Mouse (Mus musculus) adipocyte (in vitro differentiated cells): ENCODE data around the gene Gng7.
"Not testable (repeated sequence)": the region's sequence is repeated elsewhere in the genome, so short reads cannot be mapped to it uniquely, and the experiment has no call there.

Experiments used
- DNase-seq: peaks from one replicate; pipeline ENCODE4 v3.0.0-alpha.2; 2016; ENCODE audit warnings: low spot score

Gene Gng7

DNA sequence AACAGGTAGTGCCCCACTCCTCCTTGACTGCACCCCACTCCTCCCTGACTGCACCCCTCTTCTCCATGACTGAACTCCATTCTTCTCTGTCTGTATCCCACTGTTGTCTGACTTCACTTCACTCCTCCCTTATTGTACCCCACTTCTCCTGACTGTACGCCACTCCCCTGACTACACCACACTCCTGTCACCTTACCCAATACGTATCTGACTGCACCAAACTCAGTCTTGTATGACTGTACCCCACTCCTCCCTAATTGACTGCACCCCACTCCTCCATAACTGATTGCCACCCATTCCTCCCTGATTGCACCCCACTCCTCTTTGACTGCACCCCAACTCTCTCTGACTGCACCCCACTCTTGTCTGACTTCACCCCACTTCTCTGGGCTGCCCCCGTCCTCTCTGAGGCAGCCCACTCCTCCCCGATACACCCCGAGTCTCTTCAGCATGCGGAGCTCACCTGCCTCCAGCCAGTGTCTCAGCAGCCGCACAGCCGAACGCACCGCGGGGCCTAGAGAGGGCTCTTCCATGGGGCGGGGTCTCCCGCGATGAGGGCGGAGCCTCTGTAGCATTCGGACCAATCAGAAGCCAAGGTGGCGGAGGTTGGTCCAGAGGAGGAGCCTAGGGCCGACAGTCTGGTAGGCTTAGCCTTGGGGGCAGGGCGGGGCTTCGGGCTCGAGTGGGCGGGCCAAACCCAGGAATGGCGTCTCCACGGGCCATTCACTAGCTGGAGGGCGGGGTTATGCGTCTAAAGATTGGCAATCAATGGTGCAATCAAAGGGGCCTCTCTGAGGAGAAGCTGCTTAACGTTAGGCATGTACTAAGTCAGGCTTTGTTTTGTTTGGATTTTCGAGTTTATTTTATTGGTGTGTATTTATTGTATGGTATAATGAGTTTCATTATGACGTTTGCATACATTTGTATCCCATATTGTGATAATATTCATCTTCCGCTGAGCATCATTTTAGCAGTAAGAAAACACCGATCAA, at the start of gene Gng7:
Gng7 (minus strand) TSS at position 553 of the 992 bp plus-strand sequence.
- peak; percentile 52 for DNase-seq

DNA sequence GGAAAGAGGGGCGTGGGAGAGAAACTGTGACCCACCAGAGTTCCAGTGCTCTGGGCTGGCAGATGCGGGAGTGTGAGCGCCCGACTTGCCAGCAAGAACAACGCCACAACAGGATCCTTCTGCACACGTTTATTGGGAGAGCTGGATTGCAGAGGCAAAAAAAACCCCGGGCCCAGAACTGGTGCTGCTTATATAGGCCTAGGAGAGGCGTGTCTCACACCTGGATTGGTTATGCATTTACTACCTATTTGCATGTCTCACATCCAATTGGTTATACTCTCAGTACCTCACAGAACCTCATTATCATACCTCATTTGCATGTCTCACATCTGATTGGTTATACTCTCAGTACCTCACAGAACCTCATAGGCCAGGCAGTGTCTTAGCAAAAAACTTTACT, 49.8 kb upstream of the Gng7 start:
- DNase-seq: not testable (repeated sequence)

DNA sequence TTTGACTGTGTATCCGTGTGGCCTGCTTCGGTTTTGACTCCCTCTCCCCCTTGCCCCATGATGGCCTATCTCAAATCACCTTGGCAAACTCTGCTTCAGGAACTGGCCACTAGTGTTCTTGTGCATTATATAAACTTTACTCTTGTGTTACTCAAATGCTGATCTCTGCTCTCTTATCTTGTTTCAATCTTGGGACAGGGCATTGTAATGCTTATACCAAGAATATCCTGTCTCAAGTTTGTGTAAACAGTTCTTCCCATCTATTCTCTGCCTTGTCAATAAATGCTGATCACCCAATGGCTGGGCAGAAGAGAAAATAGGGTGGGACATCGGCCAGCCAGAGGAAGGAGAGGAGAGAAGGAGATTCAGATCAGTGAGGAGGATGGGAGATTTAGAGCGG, 48.0 kb upstream of the Gng7 start:
- no peak for DNase-seq

GRCm38 (mm10) chr10:81059603-81060543, 45.1 kb upstream of the Gng7 start, which contains the start of gene Sgta:
Gene Sgta, minus strand, starts transcription at chr10:81060181.
- peak; percentile 100 for DNase-seq

DNA sequence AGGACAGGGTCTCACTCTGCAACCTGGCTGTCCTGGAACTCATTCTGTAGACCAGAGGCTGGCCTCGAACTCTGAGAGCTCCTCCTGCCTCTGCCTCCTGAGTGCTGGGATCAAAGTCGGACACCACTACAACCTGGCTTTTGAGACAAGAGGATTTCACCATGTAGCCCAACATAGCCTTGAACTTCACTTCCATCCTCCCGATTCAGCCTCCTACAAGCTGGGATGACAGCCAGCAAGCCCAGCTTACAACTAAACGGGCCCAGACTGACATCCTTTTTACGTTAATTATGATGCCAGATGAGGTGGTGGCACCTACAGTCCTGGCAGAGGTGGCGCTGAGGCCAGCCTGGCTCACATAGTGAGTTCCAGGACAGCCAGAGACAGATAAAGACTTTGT, 44.2 kb upstream of the Gng7 start:
- no peak for DNase-seq

- peak; percentile 86 for DNase-seq
These were observed 42.8 kb upstream of the Gng7 start for GRCm38 (mm10) chr10:81057406-81058130.

DNA sequence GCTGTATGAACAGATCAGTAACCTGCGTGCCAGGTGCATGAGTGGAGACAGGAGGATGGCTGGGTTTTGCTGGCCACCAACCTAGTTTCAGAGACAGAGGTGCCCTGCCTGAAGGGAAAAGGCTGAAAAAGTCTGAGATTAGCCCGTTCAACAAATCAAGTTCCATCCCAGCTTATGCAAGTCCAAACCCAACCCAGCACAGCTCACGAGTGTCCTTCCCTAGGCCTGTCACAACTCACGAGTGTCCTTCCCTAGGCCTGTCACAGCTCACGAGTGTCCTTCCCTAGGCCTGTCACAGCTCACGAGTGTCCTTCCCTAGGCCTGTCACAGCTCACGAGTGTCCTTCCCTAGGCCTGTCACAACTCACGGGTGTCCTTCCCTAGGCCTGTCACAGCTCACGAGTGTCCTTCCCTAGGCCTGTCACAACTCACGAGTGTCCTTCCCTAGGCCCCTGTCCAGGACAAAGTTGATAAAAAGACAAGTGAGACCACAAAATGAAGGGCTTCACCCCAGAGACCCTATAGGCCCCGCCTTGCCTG, 41.1 kb upstream of the Gng7 start:
- DNase-seq: not testable (repeated sequence)

DNA sequence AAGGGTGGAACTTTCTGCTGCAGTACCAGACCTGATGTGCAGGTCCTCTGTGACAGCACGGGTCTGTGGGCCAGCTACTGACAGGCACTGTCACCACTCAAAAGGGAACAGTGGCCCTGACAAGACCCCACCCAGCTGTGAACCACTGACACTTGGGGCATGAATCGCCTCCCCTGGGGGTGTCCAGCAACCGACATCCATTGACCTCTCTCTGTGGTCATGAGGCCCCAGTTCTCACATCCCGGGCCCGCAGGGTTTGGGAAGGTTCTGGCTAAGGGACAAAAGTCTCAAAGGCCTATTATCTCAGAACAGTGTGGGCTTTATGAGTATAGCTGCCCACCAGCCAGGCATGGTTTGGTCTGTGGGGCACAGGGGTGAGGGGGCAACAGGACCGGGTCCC, 40.4 kb upstream of the Gng7 start:
- DNase-seq: no peak

- no peak for DNase-seq
These were observed 37.8 kb upstream of the Gng7 start for GRCm38 (mm10) chr10:81052577-81052976.

- no peak for DNase-seq
These were observed 36.4 kb upstream of the Gng7 start for GRCm38 (mm10) chr10:81051133-81051532.

- no peak for DNase-seq
These were observed 35.9 kb upstream of the Gng7 start for GRCm38 (mm10) chr10:81050645-81051044.

GRCm38 (mm10) chr10:81045246-81045645, 30.5 kb upstream of the Gng7 start:
- DNase-seq: not testable (repeated sequence)

DNA sequence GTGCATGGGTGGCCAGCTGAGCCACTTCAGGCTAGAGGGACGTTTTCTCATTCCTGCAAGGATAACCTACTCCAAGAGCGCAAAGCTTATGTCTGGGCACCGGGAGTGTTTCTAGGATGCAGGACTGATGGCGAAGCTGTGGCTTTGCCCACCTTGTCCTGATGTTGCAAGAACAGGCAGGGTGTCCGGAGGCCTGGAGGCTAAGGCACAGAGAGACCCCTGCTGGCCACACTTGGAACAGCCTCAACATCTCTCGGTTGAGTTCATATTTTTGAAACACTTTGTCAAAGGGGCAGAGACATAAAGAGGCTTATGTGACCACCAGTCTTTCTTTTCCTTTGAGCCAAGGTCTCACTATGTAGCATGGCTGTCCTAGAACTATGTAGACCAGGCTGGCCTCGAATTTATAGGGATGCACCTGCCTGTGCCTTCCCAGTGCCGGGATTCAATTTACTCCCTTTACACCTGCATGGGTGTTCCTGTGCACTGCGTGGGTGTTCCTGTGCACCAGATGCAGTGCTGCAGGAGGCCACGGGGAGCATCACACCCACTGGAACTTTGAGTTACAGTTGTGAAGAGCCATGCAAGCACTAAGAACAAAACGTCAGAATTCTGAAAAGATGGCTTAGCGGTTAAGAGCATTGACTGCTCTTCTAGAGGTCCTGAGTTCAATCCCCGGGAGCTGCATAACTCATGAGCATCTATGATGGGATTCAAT, 26.9 kb upstream of the Gng7 start:
- peak; percentile 65 for DNase-seq

DNA sequence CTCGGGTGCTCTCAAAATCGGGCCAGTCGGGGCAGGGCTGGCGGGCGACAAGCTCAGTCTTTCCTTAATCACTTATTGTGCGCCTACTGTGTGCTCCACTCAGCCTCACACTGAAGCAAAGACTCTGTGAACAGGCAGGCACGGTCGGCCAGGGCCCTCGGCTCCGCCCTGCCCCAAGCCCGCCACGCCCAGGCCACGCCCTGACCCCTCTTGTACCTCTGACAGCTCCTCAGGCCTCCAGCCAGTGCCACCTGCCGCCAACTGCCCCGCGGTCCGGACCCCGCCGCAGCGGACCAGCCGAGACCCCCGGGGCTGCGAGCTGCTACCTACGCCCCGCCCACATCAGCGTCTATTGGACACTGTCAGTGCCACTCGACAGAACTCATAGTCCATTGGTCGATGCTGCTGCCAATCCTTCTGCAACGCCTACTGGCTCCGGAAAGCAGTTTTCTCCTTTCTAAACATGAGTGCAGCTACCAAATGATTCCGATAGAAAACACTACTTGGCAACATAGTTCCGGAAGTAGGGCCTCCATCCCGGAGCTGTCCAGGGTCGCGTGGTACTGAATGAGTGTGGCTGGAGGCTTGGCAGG, 22.3 kb upstream of the Gng7 start, which contains the start of gene Slc39a3:
Slc39a3 (minus strand) TSS at position 439 of the 593 bp plus-strand sequence.
- DNase-seq: peak; percentile 97

DNA sequence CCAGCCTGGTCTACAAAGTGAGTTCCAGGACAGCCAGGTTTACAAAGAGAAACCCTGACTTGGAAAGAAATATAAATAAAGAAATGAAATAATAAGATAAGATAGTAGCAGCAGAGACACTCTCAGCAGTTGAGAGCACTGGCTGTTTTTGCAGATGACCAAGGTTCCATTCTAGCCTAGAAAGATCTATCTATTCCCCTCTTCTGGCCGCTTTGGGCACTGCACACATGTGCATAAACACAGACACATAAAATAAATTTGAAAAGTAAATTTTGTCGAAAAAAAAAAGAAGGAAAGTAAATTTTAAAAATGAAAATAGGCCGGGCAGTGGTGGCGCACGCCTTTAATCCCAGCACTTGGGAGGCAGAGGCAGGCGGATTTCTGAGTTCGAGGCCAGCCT, 21.5 kb upstream of the Gng7 start:
- DNase-seq: peak; percentile 37

GRCm38 (mm10) chr10:81033586-81033985, 18.8 kb upstream of the Gng7 start:
- no peak for DNase-seq

GRCm38 (mm10) chr10:81029031-81029430, 14.3 kb upstream of the Gng7 start:
- DNase-seq: no peak

GRCm38 (mm10) chr10:81028219-81028618, 13.5 kb upstream of the Gng7 start:
- DNase-seq: no peak

DNA sequence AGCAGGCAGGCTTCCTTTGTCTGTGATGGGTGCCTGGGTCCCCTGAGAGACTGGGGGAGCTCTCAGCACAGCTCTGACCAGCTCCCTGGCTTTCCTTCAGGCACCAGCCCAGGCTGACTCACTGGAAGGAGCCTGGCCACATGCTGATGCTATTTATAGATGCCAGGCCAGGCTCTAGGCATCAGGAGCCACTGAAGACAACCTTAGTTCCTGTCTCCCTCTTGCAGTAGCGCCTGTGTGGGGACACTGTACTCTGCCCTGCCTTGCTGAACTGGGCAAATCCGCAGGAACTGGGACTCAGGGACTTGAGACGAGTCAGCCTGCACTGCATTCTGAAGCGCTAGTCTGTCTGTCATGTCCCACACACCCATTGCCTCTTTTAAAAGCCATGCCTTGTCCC, 12.6 kb upstream of the Gng7 start:
- DNase-seq: peak; percentile 69

DNA sequence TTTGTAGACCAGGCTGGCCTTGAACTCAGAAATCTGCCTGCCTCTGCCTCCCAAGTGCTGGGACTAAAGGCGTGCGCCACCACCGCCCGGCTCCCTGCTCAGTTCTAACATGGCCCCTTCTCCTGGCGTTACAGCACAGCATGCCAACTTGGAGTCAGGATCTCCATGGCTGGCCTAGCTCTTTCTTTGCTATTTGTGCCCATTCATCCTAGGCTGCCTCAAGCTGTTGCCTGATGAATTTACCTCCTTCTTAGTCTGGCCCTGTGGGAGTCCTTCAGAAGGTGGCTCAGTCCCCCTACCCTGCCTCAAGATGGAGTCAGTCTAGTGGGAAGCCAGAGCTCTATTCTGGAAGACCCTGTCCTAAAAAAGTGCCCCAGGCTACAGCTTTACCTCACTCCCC, 12.1 kb upstream of the Gng7 start:
- DNase-seq: no peak
